Mouse (Mus musculus): ENCODE data around the gene Fam57a. TPM values are rescaled to one million over a fixed set of nuclear protein-coding genes. Genes with fewer than 3 reads are reported as not detected.
A peak's percentile ranks its signal among the peaks of the same experiment; 100 is the strongest.
"Not testable (repeated sequence)": the region's sequence is repeated elsewhere in the genome, so short reads cannot be mapped to it uniquely, and the experiment has no call there.

Fam57a gene
- polyA plus RNA-seq, 1 experiment from 2014 or later = 4.5 TPM

DNA sequence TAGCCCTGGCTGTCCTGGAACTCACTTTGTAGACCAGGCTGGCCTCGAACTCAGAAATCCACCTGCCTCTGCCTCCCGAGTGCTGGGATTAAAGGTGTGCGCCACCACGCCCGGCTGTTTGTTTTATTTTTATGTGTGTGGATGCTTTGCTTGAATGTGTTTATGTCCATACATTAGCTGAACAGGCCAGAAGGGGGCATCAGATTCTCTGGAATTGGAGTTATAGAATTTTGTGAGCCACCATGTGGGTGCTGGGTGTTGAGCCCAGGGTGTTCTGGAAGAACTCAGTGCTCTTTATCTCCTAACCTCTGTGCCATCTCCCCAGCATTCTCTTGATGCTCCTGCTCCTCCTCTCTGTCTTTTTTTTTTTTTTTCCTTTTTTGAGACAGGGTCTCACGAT lies 7.4 kb downstream of the Fam57a start:
- H3K4me1 ChIP-seq (replicated peaks) = no peaks in the 10 kb centered on the region
- H3K4me2 ChIP-seq = no peak overlapping the region
- no peak overlapping the region for H3K9ac ChIP-seq
- no peak for DNase-seq
- no peak overlapping the region for H3K4me3 ChIP-seq (replicated peaks)
- H3K9me3 ChIP-seq (replicated peaks) = no peaks in the 10 kb centered on the region
- H3K27ac ChIP-seq = no peak overlapping the region
- ATAC-seq (ENCODE audit: low read depth) = no peak
- 74% methylated on average over 6 of the region's 6 CpGs for WGBS (ENCODE audit: insufficient replicate concordance)
- H3K36me3 ChIP-seq = no peaks in the 10 kb centered on the region
- no peaks in the 10 kb centered on the region for H3K27me3 ChIP-seq

DNA sequence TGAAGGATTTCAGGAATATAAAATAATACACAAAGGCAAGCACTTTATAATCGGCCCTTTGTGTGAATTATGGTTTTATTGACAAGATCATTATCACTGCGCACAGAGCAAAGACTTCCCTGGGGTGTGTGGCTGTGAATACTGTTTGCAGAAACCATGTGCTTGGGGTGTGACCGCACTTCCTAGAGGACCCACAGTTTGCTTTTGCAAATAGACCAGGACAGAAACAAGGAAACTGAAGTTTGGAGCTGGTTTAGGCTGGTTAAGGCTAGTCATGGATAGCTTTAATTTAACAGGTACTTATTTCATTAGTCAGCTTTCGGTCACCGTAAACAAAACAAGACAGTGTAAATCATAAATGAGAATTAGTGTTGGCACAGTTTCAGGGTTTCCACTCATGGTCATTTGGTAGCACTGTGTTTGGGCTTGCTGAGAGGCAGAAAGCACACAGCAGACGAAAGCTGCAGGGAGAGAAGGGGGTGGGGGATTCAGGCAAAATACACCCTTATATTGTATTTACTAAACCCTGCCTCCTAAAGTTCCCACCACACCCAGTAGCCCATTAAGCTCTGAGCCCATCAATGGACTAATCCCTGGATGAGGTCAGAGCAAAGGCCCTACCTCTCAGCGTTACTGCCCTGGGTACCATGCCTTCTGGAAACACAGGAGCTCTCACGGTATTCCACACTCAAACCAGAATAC lies 17.0 kb downstream of the Fam57a start:
- 54% methylated on average over 8 of the region's 8 CpGs for WGBS (ENCODE audit: insufficient replicate concordance)
- H3K36me3 ChIP-seq = no peaks in the 10 kb centered on the region
- no peak overlapping the region for H3K9ac ChIP-seq
- no peaks in the 10 kb centered on the region for H3K9me3 ChIP-seq (replicated peaks)
- DNase-seq = no peak
- H3K4me3 ChIP-seq (replicated peaks) = no peak overlapping the region
- peaks cover 3% of the 10 kb centered on the region for H3K4me1 ChIP-seq (replicated peaks)
- H3K4me2 ChIP-seq = no peak overlapping the region
- H3K27me3 ChIP-seq = peaks cover 13% of the 10 kb centered on the region
- H3K27ac ChIP-seq = no peak overlapping the region
- ATAC-seq (ENCODE audit: low read depth) = no peak

GRCm38 (mm10) chr11:76196977-76197469 lies 17.6 kb downstream of the Fam57a start:
- 41% methylated on average over 8 of the region's 8 CpGs for WGBS (ENCODE audit: insufficient replicate concordance)
- Histone ChIP-seq H3K27me3 (peaks cover 19% of the 10 kb centered on the region), H3K4me1 (replicated peaks) (peaks cover 9% of the 10 kb centered on the region), H3K9me3 (replicated peaks) (no peaks in the 10 kb centered on the region), H3K9ac (no peak overlapping the region), H3K4me3 (replicated peaks) (no peak overlapping the region), H3K36me3 (no peaks in the 10 kb centered on the region), H3K27ac (no peak overlapping the region), H3K4me2 (no peak overlapping the region)
- ATAC-seq (ENCODE audit: low read depth) (no peak), DNase-seq (no peak)

DNA sequence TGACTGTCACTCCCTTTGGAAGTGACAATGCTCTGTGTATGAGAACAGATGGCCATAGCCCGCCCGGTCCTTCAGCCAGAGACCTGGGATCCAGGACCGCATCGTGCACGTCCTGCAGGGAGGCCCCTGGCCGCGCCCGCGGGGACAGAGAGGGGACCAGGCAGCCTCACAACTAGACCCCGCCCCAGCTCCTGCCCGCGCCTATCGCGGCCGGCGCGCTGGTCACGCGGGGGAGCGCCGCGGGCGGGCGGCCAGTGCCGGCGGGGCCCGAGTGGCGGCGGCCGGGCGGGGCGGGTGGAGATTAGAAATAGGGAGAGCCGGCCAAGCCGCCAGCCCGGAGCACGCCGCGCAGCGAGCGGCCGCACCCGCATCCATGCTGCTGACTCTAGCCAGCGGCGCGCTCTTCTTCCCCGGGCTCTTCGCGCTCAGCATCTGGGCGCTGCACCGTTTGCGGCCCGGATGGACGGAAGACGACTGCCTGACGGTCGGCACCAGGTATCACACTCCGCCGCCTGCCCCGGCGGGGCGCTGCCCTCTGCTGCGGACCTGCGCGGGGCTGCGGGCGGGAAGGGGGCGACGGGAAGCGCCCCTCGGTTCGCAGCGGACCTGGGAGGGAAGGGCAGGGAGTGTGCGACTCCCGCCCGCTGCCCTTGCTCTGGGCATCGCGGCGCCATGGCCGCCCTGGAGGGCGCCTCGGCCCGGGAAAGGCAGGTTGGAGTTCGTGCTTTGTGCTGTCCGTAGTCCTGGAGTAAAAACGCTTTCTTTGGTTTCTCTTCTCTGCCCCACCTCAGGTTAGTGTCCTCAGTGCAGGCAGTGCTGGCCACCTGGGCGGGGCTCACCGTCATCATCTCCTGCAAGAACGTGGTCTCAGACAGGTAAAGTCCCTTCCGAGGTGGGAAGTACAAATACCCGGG lies 22.5 kb downstream of the Fam57a start:
- DNase-seq (peak; percentile 73), ATAC-seq (ENCODE audit: low read depth) (peak; percentile 97)
- under 1% methylated on average over 89 of the region's 90 CpGs for WGBS (ENCODE audit: insufficient replicate concordance)
- Histone ChIP-seq H3K27ac (no peak overlapping the region), H3K27me3 (peaks cover 38% of the 10 kb centered on the region), H3K4me1 (replicated peaks) (peaks cover 22% of the 10 kb centered on the region), H3K36me3 (no peaks in the 10 kb centered on the region), H3K4me2 (peak overlapping the region; percentile 100), H3K4me3 (replicated peaks) (peak overlapping the region; percentile 74), H3K9ac (peak overlapping the region; percentile 82), H3K9me3 (replicated peaks) (no peaks in the 10 kb centered on the region)

DNA sequence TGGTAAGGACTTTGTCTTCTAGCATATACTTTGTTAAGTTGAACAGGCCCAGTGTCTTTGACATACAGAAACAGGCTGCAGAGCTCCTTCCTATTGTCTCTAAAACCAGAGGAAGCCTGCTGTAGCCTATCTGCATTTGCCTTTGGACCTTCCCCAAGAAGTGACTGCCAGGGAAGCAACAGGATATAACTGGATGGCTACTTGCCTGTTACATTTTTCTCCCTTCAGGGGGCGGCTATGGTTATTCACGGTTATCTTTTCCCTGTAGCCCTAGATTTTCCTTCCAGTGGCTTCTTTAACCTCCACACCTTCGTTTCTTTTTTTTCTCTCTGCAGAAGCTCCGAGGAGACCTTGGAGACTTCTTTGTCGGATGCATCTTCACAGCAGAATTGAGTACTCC lies 27.3 kb downstream of the Fam57a start:
- Histone ChIP-seq H3K9me3 (replicated peaks) (no peaks in the 10 kb centered on the region), H3K4me3 (replicated peaks) (no peak overlapping the region), H3K27ac (no peak overlapping the region), H3K27me3 (peaks cover 21% of the 10 kb centered on the region), H3K9ac (no peak overlapping the region; the same call in 1 of the 2 replicates), H3K4me2 (no peak overlapping the region), H3K4me1 (replicated peaks) (peaks cover 15% of the 10 kb centered on the region), H3K36me3 (peaks cover 27% of the 10 kb centered on the region)
- 78% methylated on average over 5 of the region's 5 CpGs for WGBS (ENCODE audit: insufficient replicate concordance)
- no peak for DNase-seq
- no peak for ATAC-seq (ENCODE audit: low read depth)

DNA sequence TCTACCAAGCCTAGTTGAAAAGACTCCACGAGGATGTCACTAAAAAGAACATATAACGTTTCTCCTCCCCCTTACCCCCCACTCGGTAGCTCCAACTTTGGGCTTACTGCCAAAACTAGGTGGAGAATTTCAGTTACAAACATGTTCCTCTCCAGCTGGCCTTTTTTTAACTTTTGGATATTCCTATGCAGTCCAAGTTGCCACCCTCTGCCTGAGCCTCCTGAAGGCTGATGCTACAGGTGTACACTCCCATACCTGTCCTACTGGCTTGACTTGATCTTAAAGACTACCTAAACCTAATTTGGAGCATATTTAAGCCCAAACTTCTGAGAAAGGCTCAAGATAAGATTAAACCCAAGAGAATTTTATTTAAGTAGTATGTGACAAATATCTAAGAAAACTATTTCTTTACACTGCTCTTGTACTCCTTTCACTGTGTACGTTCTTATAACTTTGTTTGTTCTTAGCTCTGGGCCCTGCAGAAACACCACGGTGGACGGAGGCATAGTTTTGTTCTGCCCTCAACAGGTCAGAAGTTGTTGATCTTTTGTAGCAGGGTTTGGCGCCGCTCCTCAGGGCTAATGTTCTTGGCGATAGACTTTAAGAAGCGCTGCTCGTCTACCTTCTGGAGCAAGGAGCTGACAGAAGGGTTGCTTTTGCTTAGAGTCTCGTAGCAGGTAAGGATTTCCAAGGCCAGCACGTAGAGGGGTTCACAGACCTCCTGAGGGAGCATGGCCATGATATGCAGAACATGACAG lies 30.9 kb downstream of the Fam57a start:
- H3K36me3 ChIP-seq = peaks cover 53% of the 10 kb centered on the region
- no peak for DNase-seq
- H3K27me3 ChIP-seq = no peaks in the 10 kb centered on the region

DNA sequence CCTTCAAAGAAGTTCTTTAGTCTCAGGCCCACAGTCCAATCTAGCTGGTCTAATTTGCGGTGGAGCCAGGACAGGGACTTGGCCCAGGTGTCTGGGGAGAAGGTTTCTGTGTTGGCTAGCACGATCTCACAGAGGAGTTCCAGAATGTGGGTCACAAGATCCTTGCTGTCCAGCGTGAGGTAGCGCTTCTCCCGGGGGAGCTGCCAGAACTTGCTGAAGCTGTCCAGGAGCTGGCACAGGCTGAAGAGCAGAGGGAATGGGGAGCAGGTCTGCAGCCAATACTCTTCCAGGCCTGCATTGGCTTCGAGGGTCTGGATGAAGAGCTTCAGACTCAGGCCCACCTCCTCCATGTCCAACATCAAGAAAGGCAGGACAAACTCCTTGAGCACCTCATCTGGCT lies 32.1 kb downstream of the Fam57a start:
- not testable (repeated sequence) for H3K9me3 ChIP-seq (replicated peaks); H3K9ac ChIP-seq; ATAC-seq (ENCODE audit: low read depth); H3K4me3 ChIP-seq (replicated peaks); H3K27me3 ChIP-seq; H3K27ac ChIP-seq; DNase-seq; H3K4me2 ChIP-seq
- 96% methylated on average over 5 of the region's 6 CpGs for WGBS (ENCODE audit: insufficient replicate concordance)
- Histone ChIP-seq H3K36me3 (peaks cover 53% of the 10 kb centered on the region), H3K4me1 (replicated peaks) (peaks cover 18% of the 10 kb centered on the region)

More for the DNA sequence above, 30.9 kb downstream of the Fam57a start:
- Histone ChIP-seq H3K4me1 (replicated peaks) (peaks cover 7% of the 10 kb centered on the region; the same call in 1 of the 2 replicates), H3K4me2 (no peak overlapping the region), H3K27ac (no peak overlapping the region), H3K4me3 (replicated peaks) (no peak overlapping the region), H3K9ac (no peak overlapping the region), H3K9me3 (replicated peaks) (no peaks in the 10 kb centered on the region)
- no peak for ATAC-seq (ENCODE audit: low read depth)
- 78% methylated on average over 13 of the region's 13 CpGs for WGBS (ENCODE audit: insufficient replicate concordance)

DNA sequence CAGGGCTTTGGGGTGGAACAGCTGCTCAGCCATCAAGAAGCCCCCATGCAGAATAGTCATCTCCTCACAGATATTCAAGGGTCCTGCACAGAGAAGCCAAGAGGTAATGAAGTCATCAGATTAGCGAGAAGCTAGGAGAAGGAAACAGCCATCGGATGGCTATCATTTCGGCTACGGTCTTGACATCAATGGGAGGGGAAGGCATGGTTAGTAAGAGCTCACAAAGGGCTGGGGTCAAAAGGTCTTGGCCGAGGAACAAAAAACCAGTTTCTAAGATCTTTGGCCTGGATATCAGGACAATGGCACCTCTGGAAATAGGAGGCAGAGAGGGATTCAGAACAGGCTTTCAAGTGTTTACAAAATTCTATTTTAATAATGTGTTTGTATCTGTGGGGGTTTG lies 34.4 kb downstream of the Fam57a start:
- H3K27me3 ChIP-seq = no peaks in the 10 kb centered on the region
- whole genome bisulfite sequencing (ENCODE audit: insufficient replicate concordance) = 83% methylated on average over 5 of the region's 5 CpGs
- no peak for ATAC-seq (ENCODE audit: low read depth)
- H3K9ac ChIP-seq = no peak overlapping the region
- no peaks in the 10 kb centered on the region for H3K9me3 ChIP-seq (replicated peaks)
- no peak overlapping the region for H3K4me2 ChIP-seq
- no peak overlapping the region for H3K27ac ChIP-seq
- no peak for DNase-seq
- peaks cover 36% of the 10 kb centered on the region for H3K4me1 ChIP-seq (replicated peaks)
- no peak overlapping the region for H3K4me3 ChIP-seq (replicated peaks)
- H3K36me3 ChIP-seq = peaks cover 49% of the 10 kb centered on the region

GRCm38 (mm10) chr11:76215011-76215410 lies 35.5 kb downstream of the Fam57a start:
- WGBS (ENCODE audit: insufficient replicate concordance) = 81% methylated on average over 2 of the region's 2 CpGs
- no peaks in the 10 kb centered on the region for H3K27me3 ChIP-seq
- no peak overlapping the region for H3K27ac ChIP-seq
- H3K4me2 ChIP-seq = no peak overlapping the region
- no peak for DNase-seq
- H3K36me3 ChIP-seq = peaks cover 44% of the 10 kb centered on the region
- H3K4me1 ChIP-seq (replicated peaks) = peaks cover 36% of the 10 kb centered on the region
- H3K9me3 ChIP-seq (replicated peaks) = no peaks in the 10 kb centered on the region
- H3K4me3 ChIP-seq (replicated peaks) = no peak overlapping the region
- no peak overlapping the region for H3K9ac ChIP-seq
- ATAC-seq (ENCODE audit: low read depth) = no peak

GRCm38 (mm10) chr11:76216049-76216540 lies 36.6 kb downstream of the Fam57a start:
- Histone ChIP-seq H3K4me1 (replicated peaks) (peaks cover 36% of the 10 kb centered on the region), H3K4me2 (peak overlapping the region; percentile 97), H3K9me3 (replicated peaks) (no peaks in the 10 kb centered on the region), H3K9ac (peak overlapping the region; percentile 92), H3K27ac (peak overlapping the region; percentile 79; the same call in 1 of the 2 replicates), H3K4me3 (replicated peaks) (peak overlapping the region; percentile 90), H3K27me3 (no peaks in the 10 kb centered on the region), H3K36me3 (peaks cover 45% of the 10 kb centered on the region)
- ATAC-seq (ENCODE audit: low read depth) (no peak), DNase-seq (no peak)
- 77% methylated on average over 5 of the region's 5 CpGs for WGBS (ENCODE audit: insufficient replicate concordance)
